ENCODE assay signal across 14 mouse cellular contexts in genomic region chr11:100852088-100852487, GRCm38 (mm10).
"Had no signal": no experiment of that assay in that cellular context is flagged by ENCODE, and none has a peak within 500 bp of the region (broad histone marks: within the 10 kb centered on the region; RNA-seq: fewer than 3 reads in every experiment).

No protein-coding gene starts in this region.

- H3K27ac ChIP-seq: neural tube, embryonic 12.5 days; stomach, embryonic 15.5 days had no signal

- DNase-seq: lung, adult 18-20 months; lung, embryonic 14.5 days; lung, postnatal 10 days; lung, postnatal 4 days; midbrain, embryonic 14.5 days; right cerebral cortex, postnatal 25 days; right cerebral cortex, postnatal 4 days; spleen, adult 18-20 months; thymus, adult 18-20 months; thymus, postnatal 14 days had no signal

- H3K9ac ChIP-seq: lung, embryonic 14.5 days; midbrain, embryonic 12.5 days; stomach, embryonic 15.5 days had no signal

- H3K36me3 ChIP-seq: midbrain, embryonic 10.5 days; midbrain, embryonic 12.5 days; neural tube, embryonic 12.5 days; stomach, embryonic 15.5 days had no signal

- H3K4me3 ChIP-seq: neural tube, embryonic 12.5 days; stomach, embryonic 15.5 days had no signal

- H3K27me3 ChIP-seq: stomach, embryonic 15.5 days had no signal

- H3K9me3 ChIP-seq: midbrain, embryonic 10.5 days; midbrain, embryonic 12.5 days; neural tube, embryonic 12.5 days; stomach, embryonic 15.5 days had no signal
